Mouse (Mus musculus) ES-CJ7 (cell line): ENCODE data around the gene Ehbp1.

Experiments
- DNase-seq: peaks from one replicate; pipeline ENCODE4 v3.0.0; 2011; ENCODE audit warnings: low read depth, low spot score

Ehbp1 gene

DNA sequence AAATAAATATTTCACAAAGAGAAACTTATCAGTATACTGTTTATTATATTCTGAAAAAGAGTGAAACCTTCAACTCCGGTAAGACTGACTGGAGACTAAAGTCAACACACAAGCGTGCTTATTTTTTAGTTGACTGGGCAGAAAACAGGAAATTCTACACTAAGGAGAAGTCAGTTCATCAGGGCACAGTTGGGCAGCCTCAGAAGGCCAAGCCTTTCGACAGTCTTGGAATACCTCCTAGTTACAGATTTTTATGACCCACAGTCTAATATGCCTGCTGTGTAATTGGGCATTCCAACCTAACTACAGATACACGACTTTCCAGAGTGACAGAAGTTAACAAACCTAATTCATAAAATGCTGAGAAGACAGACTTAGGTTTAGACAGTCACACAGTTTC lies 145.3 kb downstream of the Ehbp1 start:
- no peak for DNase-seq

DNA sequence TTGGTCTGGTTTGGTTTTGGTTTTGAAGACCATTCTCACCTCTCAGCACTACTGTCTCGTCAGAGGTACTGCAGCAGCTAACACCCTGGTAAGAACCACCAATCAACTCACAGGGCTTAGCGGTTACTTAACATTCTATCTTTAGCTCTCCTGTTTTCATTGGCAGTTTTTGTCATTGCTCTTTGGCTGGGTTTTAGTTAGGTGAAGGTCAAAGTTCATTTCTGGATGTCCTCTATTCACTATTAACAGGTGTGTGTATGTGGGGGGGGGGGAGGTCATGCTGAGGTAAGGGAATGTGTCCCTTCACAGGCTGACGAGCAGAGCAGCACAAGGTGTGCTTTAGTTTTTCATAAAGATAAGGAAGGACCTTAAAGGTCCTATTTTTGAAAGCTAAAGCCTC lies 147.5 kb downstream of the Ehbp1 start:
- DNase-seq = peak; percentile 39

GRCm38 (mm10) chr11:22190576-22190975 lies 151.5 kb downstream of the Ehbp1 start:
- DNase-seq = no peak

DNA sequence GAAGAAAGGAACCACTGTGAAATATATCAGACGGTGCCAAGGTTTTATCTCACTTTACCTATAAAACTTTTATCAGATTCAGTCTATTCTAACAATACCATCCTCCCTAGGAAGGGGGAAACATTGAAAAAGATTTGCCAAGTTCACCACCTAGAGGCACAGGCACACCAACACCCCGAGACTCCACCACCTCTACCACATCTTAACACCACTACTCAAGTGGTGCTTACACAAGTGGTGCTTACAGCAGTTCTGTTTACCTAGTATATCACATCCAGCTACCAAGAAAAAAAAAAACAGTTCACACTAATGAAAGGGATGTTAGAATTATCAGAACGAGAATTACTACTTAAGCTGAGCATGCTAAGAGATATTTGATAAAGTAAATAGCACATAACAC lies 152.1 kb downstream of the Ehbp1 start:
- DNase-seq = no peak

GRCm38 (mm10) chr11:22181530-22182501 lies 160.3 kb downstream of the Ehbp1 start:
- no peak for DNase-seq

- DNase-seq = no peak
Measured at GRCm38 (mm10) chr11:22180146-22180545, 161.9 kb downstream of the Ehbp1 start.

DNA sequence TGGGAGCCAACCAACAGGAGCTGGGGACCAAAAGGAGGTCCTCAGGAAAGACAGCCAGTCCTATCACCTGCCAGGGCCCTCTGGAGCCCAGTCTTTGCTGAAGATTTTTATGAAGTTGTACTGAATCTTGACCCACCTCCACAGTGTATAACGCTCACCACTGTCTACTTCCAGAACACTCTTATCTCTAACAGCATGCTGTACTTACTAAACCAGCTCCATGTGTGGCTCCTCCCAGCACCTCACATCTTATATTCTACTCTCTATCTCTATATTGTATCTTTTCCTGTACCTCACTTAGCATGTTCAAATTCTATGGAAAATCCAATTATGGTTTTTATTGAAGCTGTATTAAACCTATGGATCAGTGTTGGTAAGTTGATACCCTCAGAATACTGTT lies 163.5 kb downstream of the Ehbp1 start:
- DNase-seq = no peak

DNA sequence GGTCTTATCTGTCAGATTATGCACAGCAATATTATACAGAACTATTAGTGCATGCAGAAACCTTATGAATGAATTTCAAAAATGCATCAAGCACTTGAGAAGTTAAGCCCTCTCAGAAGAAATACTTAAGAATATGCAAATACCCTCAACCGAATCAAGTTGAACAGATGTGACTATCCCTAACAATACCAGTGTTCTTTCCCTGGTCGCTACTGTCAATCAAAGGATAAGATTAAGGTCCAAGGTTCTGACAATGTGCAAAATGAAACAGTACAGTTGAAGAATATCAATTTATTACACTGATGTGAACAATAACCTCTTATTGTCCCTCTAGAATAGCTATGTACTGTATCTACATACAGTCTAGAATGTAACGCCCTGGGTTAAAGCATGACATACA lies 167.8 kb downstream of the Ehbp1 start:
- DNase-seq = no peak

DNA sequence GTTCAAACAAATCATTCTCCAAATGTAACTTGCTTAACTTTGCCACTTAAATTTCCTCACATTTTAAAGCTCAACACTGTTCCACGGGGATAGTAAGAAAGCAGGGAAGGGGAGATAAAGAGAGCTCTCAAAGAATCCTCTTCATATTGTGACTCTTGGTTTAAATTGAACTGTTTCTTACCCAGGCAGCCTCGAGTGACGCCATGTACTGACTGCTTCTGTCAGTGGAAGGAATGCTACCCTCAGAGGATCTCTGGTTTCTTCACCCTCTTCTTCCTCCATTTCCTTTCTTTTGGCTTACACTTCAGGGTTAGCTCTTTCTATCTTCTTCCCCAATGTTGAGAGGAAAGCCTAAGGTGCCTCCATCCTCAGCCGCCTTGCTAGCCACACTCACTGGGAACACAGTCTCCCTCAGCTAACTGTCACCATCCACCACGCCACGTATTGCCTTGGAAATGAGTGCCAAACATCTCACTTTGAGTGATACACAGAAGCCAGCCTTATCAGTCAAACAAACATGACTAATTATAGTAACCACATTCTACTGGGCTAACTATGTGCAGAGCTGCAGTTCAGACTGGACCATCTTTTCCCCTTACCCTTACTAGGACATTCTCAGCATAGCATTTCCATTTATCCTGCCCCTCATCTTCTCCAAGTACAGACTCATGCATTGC lies 171.0 kb downstream of the Ehbp1 start:
- DNase-seq = no peak

DNA sequence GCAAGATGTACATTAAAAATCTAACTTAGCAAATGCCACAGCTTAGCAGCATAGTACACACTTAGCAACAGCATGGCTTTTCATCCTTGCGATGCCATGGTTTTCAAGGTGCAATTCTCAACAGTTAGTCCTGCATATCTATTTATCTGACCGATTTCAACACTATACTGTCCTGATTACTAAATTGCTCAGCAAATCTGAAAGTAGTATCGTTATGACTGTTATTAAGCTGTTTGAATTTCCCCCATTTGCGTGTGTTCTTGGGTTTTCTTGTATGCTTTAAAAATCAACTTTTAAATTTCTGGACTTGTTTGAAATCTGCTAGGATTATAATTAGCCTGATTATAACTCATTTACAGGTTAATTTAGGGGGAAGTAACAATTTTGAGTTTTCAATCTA lies 184.2 kb downstream of the Ehbp1 start:
- DNase-seq = no peak

DNA sequence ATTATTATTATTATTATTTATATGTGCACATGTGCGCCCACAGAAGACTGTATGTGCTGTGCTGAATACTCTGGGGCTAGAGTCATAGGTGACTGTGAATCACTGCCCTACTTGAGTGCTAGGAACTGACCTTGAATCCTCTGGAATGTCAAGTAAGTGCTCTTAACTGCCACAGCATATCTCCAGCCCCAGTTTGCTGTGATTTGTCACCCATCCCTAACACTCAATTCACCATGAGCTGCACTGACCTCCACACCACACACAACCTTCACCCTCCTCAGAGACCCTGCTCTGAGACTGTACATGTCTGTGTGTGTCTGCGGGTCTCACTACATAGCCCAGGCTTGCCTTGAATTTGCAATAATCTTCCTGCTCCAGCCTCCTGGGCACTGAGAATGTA lies 185.9 kb downstream of the Ehbp1 start:
- DNase-seq = no peak

DNA sequence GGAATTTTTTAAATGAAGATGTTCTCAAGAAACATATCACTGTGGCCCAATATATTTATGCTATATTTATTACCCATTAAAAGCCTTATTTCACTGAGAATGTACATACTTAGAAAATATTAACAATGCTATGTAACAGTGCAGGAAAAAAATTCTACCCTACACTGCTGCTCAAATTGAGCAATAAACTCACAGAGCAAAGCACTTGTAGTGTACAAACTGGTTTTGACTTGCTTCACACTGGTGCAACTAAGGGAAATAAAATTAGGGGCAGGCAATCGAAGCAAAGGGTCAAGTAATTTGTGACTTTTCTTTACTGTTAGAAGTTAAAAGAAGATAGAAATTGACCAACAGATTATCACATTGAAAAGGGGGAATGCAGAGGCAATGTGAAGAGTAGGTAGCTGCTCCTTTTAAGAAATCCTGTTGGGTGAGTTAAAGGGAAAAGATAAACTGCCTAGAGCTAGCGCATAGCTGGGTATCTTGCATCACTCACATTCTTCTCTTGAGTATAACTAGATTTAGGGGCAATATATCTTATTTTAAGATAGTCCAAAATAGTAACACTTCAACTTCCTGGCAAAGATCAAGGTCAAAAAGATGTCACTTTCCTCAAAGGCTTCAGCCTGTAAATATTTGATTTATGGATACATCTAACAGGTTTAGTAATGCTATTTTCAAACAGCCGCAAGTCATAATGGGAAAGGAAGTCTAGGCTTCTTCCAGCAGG lies 186.6 kb downstream of the Ehbp1 start:
- DNase-seq = no peak

DNA sequence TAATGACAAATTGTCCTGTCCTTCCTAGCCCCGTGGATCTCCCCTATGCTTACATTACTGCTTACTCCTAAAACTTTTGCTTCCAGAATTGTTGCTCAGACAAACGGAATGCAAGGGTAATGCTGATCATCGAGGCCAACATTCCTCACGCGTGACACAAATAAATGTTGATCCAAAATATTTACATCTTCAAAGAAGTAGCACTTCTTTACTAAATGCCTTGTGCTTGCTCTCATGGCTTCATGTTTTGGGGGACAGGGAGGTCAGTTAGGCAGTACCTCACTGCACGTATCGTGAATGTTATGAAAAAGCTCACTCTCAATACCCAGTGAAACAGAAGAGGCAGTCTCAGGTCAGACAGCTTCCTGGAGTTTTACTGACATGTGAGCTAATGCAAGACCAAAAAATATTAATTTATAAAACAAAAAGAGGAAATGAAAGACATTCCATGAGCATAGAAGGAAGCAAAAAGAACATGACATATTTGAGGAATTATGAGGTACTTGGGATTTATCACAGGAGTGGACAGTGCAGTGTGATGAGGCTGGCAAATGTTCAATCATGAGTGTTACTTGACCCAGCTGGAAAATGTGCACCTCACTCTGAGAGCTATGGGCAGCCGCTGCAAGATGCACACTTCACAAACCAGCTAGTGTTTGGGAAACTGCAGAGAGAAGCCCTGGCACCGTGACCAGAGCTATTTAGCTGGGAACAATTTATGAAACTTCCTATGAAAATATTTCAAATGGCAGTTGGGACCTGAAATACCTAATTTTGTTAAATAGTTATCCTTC lies 187.4 kb downstream of the Ehbp1 start:
- DNase-seq = no peak

- no peak for DNase-seq
Measured at GRCm38 (mm10) chr11:22140737-22141136, 201.4 kb downstream of the Ehbp1 start.

- no peak for DNase-seq
Measured at GRCm38 (mm10) chr11:22138466-22138865, 203.6 kb downstream of the Ehbp1 start.

DNA sequence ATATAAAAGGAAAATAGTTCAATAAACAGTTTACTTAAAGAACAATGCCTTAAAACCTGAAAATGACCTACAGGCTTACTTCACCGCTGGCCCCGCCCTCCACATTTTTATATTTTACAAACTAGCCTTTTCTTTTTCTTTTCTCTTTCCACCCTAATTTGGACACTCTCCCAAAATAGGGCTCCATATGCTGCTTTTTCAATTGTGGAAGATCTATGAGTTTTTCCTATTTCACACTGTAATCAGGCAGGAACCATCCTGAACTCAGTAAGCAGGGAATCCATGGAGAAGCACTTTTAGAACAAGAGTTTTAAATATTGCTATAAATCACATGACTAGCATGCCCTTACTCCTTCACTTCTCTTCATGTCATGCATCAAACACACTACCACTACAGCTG lies 216.9 kb downstream of the Ehbp1 start:
- DNase-seq = no peak

GRCm38 (mm10) chr11:22118853-22119252 lies 223.2 kb downstream of the Ehbp1 start:
- no peak for DNase-seq

- no peak for DNase-seq
Measured at GRCm38 (mm10) chr11:22112161-22112560, 229.9 kb downstream of the Ehbp1 start.

GRCm38 (mm10) chr11:22089346-22089745 lies 252.7 kb downstream of the Ehbp1 start:
- no peak for DNase-seq

GRCm38 (mm10) chr11:22063352-22063751 lies 278.7 kb downstream of the Ehbp1 start:
- no peak for DNase-seq

- DNase-seq = no peak
Measured at GRCm38 (mm10) chr11:22061660-22062059, 280.4 kb downstream of the Ehbp1 start.
